Mouse (Mus musculus) ovary, postnatal 36 days (tissue): ENCODE data around the gene Ssr2.

Source experiments
- DNase-seq: peaks from one replicate; pipeline ENCODE4 v3.0.0; 2022; ENCODE audit warnings: low spot score, mixed read lengths

The Ssr2 gene

GRCm38 (mm10) chr3:88623346-88624135 is 47.9 kb downstream of the Ssr2 start:
- no peak for DNase-seq

- DNase-seq: no peak
These were observed 48.6 kb downstream of the Ssr2 start for GRCm38 (mm10) chr3:88624324-88624723.

- DNase-seq: no peak
These were observed 49.3 kb downstream of the Ssr2 start for GRCm38 (mm10) chr3:88624951-88625350.

- no peak for DNase-seq
These were observed 49.9 kb downstream of the Ssr2 start for GRCm38 (mm10) chr3:88625531-88625930.

GRCm38 (mm10) chr3:88626316-88626715 is 50.6 kb downstream of the Ssr2 start:
- DNase-seq: no peak

- DNase-seq: no peak
These were observed 51.4 kb downstream of the Ssr2 start for GRCm38 (mm10) chr3:88627114-88627513.

- DNase-seq: no peak
These were observed 51.9 kb downstream of the Ssr2 start for GRCm38 (mm10) chr3:88627535-88627934.

GRCm38 (mm10) chr3:88628766-88629165 is 53.1 kb downstream of the Ssr2 start:
- no peak for DNase-seq

- no peak for DNase-seq
These were observed 53.6 kb downstream of the Ssr2 start for GRCm38 (mm10) chr3:88629244-88629643.

GRCm38 (mm10) chr3:88630018-88630417 is 54.3 kb downstream of the Ssr2 start:
- DNase-seq: no peak

- DNase-seq: no peak
These were observed 55.2 kb downstream of the Ssr2 start for GRCm38 (mm10) chr3:88630849-88631341.

GRCm38 (mm10) chr3:88631921-88632587 is 56.4 kb downstream of the Ssr2 start:
- DNase-seq: no peak

GRCm38 (mm10) chr3:88633056-88633455 is 57.4 kb downstream of the Ssr2 start:
- DNase-seq: no peak

- DNase-seq: no peak
These were observed 60.0 kb downstream of the Ssr2 start for GRCm38 (mm10) chr3:88635506-88636275.

- no peak for DNase-seq
These were observed 60.9 kb downstream of the Ssr2 start for GRCm38 (mm10) chr3:88636555-88636986.

GRCm38 (mm10) chr3:88637134-88637533 is 61.5 kb downstream of the Ssr2 start:
- DNase-seq: no peak
